Mouse (Mus musculus) ES-E14 (cell line): ENCODE results near the gene Styx.

ENCODE experiments used
- CHD2 ChIP-seq: IDR thresholded peaks from 2 replicates; pipeline ENCODE4 v1.6.1; 2014; ENCODE audit warnings: mild to moderate bottlenecking, low read depth, low read length, inconsistent platforms
- HCFC1 ChIP-seq: IDR thresholded peaks from 2 replicates; pipeline ENCODE4 v1.6.1; 2012; ENCODE audit warnings: low read length, inconsistent platforms, borderline replicate concordance; ENCODE audit not compliant: insufficient read depth
- ZC3H11A ChIP-seq: IDR thresholded peaks from 2 replicates; pipeline ENCODE4 v1.6.1; 2012; ENCODE audit warnings: low read depth, mild to moderate bottlenecking, inconsistent platforms, low read length, borderline replicate concordance

DNA sequence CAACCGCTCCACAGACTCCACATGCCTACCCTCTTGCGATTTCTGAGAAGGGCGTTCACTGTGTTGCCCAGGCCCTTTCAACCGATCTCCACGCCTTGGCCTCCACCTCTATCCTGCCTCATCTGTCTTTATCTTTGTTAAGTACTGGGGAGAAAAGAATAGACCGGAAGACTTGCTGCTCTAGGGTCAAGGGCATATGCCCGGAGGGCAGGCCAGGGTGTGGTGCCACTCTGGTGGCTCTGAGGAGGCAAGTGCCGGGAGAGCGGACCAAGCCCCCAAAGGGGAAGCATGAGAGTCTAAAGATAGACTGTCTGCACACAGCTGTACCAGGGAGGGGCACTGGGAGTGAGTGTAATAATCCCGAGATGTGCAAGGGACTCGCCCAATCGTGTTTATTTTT, 94.6 kb downstream of the Styx start:
- TF ChIP-seq HCFC1, result no peak
- no peak for TF ChIP-seq ZC3H11A
- peak; percentile 78 for TF ChIP-seq CHD2
